Mouse (Mus musculus): ENCODE measurements around the gene Ism2. TPM values are rescaled to one million over a fixed set of nuclear protein-coding genes. Genes with fewer than 3 reads are reported as not detected.
"Not testable (repeated sequence)": the region's sequence is repeated elsewhere in the genome, so short reads cannot be mapped to it uniquely, and the experiment has no call there.

Gene Ism2
- total RNA-seq, 2 experiments from 2014 or later: 0.42 TPM; not detected in 1

DNA sequence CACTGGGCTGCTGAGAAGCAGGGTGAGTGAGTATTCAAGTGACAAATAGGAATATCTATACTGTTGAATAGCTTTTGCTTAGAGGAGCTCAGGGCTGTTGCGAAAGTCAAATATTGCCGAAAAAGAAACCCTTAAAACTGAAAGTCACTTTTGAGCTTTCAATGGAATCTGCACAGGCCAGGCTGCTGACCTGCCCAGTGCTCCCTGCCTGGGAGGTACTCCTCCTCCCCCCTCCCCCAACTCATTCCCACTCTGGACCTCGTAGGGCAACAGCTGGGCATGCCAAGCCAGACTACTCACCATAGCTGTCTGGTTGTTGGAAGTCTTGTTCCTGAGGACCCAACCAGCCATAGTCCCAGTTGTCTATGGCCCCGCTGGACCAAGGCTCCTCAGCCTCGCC, 14.8 kb downstream of the Ism2 start:
- DNase-seq: no peak

DNA sequence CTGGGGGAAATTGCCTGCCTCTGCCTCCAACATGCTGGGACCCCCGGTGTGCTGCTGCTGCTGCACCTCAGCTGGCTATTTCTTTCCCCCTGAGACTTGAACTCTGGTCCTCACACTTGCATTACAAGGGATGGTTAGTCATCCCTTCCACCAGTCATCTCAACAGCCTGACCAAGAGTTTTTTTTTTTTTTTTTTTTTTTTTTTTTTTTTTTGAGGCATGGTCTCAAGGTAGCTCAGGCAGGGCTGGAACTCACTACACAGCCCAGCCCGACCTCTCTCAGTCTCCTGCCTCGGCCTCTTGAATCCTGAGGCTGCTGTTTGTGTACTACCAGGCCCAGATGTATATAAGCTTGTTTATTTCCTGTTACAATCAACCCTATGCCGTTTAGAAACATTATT, 15.2 kb downstream of the Ism2 start:
- no peak for DNase-seq

GRCm38 (mm10) chr12:87283706-87284105, 15.8 kb downstream of the Ism2 start:
- no peak for DNase-seq

DNA sequence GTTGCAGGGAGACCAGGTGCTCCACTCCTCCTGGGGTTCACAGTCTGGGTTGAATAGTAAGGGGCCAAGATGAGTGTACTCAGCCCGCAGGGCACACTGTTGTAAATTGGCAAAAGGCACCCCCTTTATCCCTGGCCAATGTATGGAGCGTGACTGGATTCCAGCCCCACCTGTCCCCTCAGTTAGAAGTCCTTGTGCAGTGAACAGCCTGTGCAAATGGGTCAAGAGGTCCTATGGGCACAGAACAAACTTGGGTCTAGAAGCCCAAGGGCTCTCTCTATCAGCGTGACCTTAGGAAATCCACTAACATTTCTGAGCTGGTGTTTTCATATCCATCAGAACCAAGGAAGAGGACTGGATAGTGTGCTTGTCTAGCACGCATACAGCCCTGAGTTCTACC, 16.8 kb downstream of the Ism2 start:
- no peak for DNase-seq

DNA sequence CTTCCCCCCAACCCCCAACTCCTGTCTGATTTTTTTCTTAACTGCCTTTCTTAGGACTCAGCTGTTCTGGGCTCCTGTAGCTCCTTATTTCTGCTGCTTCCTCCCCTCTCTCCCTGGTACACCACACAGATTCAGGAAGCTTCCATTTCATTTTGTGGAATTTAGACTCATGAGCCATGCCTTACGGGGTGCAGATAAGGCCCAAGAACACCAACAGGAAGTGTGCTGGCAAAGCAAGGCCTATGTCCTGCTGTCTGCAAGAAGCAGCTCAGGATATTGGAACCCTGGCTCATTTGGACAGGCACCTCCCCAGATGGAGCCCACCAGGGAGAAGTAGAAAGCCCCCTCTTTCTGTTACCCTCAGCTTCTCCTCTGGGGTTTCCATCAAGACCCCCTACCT, 17.7 kb downstream of the Ism2 start:
- DNase-seq: no peak

DNA sequence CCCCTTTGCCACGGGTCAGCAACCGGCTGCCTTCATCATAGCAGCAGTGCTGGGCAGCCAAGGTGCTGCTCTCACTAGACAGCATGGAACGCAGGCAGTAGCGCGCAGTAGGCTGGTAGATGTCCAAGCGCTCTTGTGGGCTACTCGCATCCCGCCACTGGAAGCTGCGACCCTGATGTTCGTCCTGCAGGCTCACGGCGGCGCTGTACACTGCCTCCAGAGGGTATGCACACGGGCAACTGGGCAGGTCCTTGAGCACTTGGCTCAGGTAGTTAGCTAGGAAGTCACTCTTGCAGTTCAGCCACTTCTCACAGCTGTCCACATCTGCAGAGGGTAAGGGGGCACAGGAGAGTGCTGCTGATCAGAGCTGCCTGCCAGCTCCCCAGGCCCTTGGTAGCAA, 19.6 kb downstream of the Ism2 start:
- no peak for DNase-seq

GRCm38 (mm10) chr12:87279350-87279749, 20.2 kb downstream of the Ism2 start:
- DNase-seq: no peak

- no peak for DNase-seq
Observed at GRCm38 (mm10) chr12:87278118-87278730, 21.3 kb downstream of the Ism2 start.

DNA sequence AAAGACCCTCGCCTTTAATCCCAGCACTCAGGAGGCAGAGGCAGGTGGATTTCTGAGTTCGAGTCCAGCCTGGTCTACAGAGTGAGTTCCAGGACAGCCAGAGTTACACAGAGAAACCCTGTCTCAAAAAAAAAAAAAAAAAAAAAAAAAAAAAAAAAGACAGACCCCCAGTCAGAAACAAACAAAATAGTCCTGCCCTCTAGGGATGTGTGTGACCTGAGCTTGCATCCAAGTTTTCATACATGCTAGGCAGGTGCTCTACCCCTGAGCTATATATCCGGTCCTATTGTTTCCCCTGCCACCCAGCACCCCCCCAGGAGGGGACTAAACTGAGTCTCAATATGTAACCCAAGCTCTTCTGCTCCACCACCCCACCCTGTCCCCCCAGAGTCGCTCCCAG, 22.3 kb downstream of the Ism2 start:
- not testable (repeated sequence) for DNase-seq

- no peak for DNase-seq
Observed at GRCm38 (mm10) chr12:87274853-87275831, 24.4 kb downstream of the Ism2 start.

DNA sequence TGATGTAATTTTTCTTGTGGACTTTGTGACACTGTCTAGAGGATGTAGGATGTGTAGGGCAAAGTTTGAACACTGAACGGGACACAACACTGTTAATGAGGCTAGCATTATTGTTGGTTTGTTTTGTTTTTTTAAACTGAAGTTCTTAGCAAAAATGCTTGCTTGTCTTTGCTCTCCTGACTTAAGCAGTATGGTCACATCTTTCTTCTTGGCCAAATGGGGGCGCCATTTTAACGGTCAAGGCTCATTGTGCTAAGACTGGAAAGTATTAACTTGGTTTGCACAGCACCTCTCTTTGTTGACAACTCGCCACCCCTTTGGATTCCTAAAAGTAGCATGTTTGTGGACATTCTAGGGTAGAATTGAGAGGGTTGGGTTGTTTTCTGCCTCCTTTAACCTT, 31.8 kb downstream of the Ism2 start:
- no peak for DNase-seq

- DNase-seq: no peak
Observed at GRCm38 (mm10) chr12:87266827-87267603, 32.5 kb downstream of the Ism2 start.

DNA sequence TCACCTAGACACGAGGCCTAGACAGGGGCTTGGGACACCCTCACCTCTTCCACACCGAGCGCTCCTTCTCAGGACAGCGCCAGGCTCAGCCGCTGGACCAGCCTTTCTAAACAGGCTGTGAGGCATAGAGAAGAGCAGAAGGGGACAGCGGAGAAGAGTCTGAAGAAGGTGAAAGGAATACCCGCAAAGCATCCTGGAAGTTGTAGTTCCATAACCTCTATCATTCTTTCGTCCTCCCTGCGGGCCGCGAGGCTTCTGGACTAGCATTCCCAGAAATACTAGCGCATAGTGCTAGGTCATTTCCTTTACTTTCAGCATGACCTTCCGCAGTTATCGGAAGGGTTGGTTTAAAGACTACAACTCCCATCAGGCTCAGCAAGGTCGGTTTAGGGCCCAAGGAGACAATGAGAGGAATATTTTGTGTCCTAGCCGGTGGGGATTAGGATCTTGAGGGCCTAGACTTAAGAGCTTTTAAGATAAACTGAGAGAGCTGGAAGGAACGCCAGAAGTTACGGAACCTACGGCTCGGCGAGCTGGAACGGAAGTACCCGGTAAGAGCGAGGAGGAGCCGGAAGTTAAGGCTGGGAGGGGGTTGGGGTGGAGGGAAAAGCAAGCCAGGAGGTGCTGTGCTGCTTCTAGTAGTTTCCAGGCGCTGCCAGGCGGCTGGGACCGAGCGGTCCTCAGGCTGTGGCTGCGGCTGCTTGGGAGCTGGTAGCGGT, 33.2 kb downstream of the Ism2 start, which contains the start of the genes Vipas39 and Ahsa1:
TSS of gene Vipas39 (minus strand) at position 149 of the 719 bp plus-strand sequence.
TSS of gene Ahsa1 (plus strand) at position 372 of the 719 bp plus-strand sequence.
- peak; percentile 88 to 89 for DNase-seq

GRCm38 (mm10) chr12:87265444-87265843, 34.1 kb downstream of the Ism2 start:
- DNase-seq: no peak

DNA sequence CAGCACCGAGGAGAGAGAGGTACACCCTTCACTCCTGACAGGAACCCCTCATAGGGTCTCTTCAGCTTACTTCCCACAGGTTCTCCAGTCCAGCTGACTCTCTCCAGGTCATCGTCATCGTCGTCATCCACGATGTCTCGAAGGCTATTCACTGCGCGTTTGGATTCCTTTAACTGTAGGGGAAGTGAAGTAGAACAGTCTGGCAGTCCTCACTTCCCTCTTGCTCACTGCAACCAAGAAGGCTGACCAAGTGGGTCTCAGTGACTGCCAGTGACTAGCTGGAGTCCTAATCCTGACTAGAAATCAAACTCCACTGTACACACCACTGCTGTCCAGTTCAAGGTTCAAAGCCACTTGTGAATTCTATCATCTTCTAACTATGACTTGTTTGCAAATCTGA, 38.9 kb downstream of the Ism2 start:
- no peak for DNase-seq

DNA sequence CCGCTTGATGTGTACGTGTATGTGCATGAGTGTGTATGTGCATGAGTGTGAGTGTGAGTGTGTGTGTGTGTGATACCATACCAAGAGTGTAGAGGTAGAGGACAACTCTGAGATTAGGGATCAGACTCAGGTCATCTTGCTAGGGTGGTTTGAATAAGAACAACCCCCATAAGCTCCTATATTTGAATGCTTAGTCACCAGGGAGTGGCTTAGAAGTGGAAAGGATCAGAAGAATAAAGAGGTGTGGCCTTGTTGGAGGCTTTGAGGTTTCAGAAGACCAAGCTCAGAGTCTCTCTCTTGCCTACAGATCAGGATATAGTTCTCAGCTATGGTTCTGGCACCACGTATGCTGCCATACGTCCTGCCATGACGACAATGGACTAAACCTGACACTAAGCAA, 42.9 kb downstream of the Ism2 start:
- DNase-seq: no peak

DNA sequence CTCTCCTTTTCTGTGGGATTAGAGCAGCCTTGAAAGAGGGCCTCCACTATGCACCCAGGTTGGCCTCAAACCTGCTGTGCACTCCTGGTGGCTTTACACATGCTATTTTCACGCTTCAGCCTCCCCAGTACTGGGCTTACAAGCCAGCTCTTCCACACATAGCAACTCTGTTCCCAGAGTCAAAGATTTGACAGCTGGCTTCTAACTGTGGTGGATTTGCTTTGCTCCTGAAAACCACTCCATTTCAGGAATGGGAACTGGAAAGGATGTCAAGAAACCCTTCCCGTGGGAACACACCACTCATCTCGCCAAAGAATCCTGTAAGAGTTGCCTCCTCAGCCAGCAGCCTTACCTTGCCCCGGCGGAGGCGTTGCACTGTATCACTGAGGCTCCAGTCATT, 45.6 kb downstream of the Ism2 start:
- no peak for DNase-seq

GRCm38 (mm10) chr12:87250161-87250560, 49.3 kb downstream of the Ism2 start:
- no peak for DNase-seq

DNA sequence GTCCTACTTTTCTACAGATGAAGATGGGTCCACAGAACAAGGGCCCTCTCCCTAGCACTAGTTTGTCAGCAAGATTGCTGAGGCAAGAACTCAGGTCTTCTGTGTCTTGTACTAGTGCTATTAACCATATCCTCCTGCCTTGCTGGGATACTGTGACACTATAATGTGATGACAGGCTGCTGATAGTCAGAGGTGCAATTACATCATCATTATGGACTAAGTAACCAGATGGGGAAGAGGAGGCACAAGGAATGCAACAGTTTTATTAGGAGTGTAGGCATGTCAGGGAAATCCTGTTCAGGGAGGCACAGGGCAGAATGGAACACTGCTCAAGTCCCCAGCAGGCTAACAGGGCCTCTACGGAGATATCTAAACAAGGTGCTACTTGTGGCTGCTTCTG, 60.9 kb downstream of the Ism2 start, which contains the start of gene Noxred1:
TSS of gene Noxred1 (minus strand) at position 101 of the 400 bp plus-strand sequence.
- no peak for DNase-seq

DNA sequence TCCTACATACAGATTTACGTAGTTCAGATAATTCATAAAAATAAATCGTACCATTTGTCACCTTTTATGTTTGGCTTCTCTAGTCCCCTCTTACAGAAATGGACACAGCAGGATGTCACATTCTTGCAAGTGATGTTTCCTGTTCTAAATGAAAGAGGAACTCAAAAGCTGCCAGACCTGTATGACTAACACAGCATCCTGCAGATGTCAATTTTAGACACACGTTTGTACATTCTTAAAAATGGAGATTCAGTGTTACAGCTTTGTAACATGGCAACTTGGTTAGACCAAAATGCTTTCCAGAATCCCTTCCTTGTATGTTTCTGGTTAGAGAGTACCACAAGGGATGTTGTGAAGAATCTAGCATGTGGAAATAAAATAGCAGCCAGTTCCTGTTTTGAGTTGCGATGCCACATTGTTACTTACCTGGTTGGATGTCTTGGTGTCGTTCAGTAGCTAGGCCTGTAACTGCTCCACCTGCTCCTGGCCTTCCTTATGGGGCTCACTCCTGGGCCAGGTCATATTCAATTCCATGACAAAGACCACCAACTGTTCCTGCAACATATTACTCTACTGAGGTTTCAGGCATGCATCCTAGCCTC, 62.5 kb downstream of the Ism2 start:
- DNase-seq: no peak

DNA sequence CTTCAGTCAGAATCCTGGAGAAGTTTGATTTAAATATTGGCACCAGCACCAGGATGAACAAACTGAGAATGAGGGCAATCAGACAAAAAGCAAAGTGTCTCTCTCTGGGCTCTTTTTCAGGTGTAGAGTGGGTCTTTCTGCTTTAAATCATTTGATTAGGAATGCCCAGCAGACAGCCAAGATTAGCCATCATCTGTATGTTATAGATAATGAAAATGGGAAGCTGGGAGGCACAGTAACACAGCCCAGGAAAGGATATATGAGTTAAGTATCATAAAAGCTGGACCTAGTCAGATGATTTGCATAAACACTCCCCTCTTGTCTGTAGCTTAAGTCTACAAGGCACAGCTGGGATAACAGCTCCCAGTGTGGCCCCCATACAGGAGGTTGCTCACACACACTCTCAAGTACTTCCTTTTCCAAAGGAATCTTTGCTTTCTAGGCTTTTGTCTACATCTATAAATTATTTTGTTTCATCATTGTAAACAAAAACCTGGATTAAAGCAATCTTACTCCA, 69.1 kb downstream of the Ism2 start:
- DNase-seq: no peak
